Mouse (Mus musculus) ES-Bruce4 (cell line): ENCODE measurements around the gene Rsph1.

Experiments
- CTCF ChIP-seq: IDR thresholded peaks from one replicate; pipeline ENCODE4 v1.8.1; 2011; ENCODE audit warnings: low read depth, low read length
- EP300 ChIP-seq: IDR thresholded peaks from 2 replicates; pipeline ENCODE4 v1.6.1; 2011; ENCODE audit warnings: low read depth, low read length; ENCODE audit not compliant: insufficient read depth

DNA sequence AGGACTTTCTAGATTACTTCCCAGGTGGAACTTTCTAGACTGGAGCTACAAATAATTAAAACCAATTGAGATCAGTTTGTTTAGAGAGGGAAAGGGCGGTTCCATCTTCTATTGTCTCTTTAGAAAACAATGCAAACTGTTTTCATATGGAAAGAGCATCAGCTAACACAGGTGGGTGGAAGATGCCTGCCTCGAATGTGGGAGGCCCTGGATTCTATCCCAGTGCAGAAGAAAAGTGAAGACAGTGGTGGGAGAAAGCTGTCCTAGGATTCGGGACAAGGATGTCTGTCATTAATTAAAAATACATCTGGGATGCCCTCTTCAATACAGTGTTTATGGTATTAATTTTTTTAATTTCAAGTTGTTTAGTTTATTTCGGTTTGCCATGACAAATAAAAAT, 10.0 kb downstream of the Rsph1 start:
- no peak for TF ChIP-seq EP300
- no peak for TF ChIP-seq CTCF
